Mouse (Mus musculus) midbrain, embryonic 13.5 days (tissue): Measurements from ENCODE around the gene Thsd4. TPM values are rescaled to one million over a fixed set of nuclear protein-coding genes. Genes with fewer than 3 reads are reported as not detected.
A peak's percentile ranks its signal among the peaks of the same experiment; 100 is the strongest.
"Not testable (repeated sequence)": the region's sequence is repeated elsewhere in the genome, so short reads cannot be mapped to it uniquely, and the experiment has no call there.

Source experiments
- ATAC-seq: fragments of 200-750 bp; cut with Nextera tagmentation; 2 replicates; pipeline ENCODE4 v1.8.0; 2017; ENCODE audit warnings: mild to moderate bottlenecking, moderate TSS enrichment, moderate library complexity
- H3K27ac ChIP-seq: fragments of 300-500 bp; sonication (generic); 2 replicates; pipeline ENCODE4 v1.5.1; 2015; ENCODE audit warnings: inconsistent platforms, mild to moderate bottlenecking, moderate library complexity
- H3K27me3 ChIP-seq: fragments of 300-500 bp; sonication (generic); 2 replicates; pipeline ENCODE4 v1.6.1; 2015; ENCODE audit warnings: mild to moderate bottlenecking, inconsistent platforms
- H3K36me3 ChIP-seq: fragments of 300-500 bp; sonication (generic); 2 replicates; pipeline ENCODE4 v1.6.1; 2015; ENCODE audit warnings: mild to moderate bottlenecking, inconsistent platforms
- H3K4me1 ChIP-seq: fragments of 300-500 bp; sonication (generic); replicated peaks from 2 replicates; pipeline ENCODE4 v1.6.1; 2015; ENCODE audit warnings: inconsistent platforms
- H3K4me2 ChIP-seq: fragments of 300-500 bp; sonication (generic); replicated peaks from 2 replicates; pipeline ENCODE4 v1.6.1; 2015; ENCODE audit warnings: moderate library complexity, mild to moderate bottlenecking, inconsistent platforms
- H3K4me3 ChIP-seq: fragments of 300-500 bp; sonication (generic); replicated peaks from 2 replicates; pipeline ENCODE4 v1.5.1; 2015; ENCODE audit warnings: mild to moderate bottlenecking, inconsistent platforms
- H3K9ac ChIP-seq: fragments of 300-500 bp; sonication (generic); replicated peaks from 2 replicates; pipeline ENCODE4 v1.6.1; 2015; ENCODE audit warnings: mild to moderate bottlenecking, inconsistent platforms
- H3K9me3 ChIP-seq: fragments of 300-500 bp; sonication (generic); 2 replicates; pipeline ENCODE4 v1.6.1; 2016; ENCODE audit warnings: mild to moderate bottlenecking, inconsistent platforms
- WGBS: fragments of 180-500 bp; shearing (Covaris S2); methylation state at CpG from one replicate; pipeline ENCODE4 v1.1.7; 2015; 5-methylcytosine and 5-hydroxymethylcytosine counted together
- polyA plus RNA-seq: library from polyadenylated mRNA; unstranded; fragments of >200 nt; fragmentation: Nextera tagmentation; extraction: Ambion mirVana; gene quantifications from 2 replicates; pipeline ENCODE4 v1.2.1, GENCODE M21; 2015

Gene Thsd4
- polyA plus RNA-seq, 1 experiment from 2014 or later = 8.0 TPM

DNA sequence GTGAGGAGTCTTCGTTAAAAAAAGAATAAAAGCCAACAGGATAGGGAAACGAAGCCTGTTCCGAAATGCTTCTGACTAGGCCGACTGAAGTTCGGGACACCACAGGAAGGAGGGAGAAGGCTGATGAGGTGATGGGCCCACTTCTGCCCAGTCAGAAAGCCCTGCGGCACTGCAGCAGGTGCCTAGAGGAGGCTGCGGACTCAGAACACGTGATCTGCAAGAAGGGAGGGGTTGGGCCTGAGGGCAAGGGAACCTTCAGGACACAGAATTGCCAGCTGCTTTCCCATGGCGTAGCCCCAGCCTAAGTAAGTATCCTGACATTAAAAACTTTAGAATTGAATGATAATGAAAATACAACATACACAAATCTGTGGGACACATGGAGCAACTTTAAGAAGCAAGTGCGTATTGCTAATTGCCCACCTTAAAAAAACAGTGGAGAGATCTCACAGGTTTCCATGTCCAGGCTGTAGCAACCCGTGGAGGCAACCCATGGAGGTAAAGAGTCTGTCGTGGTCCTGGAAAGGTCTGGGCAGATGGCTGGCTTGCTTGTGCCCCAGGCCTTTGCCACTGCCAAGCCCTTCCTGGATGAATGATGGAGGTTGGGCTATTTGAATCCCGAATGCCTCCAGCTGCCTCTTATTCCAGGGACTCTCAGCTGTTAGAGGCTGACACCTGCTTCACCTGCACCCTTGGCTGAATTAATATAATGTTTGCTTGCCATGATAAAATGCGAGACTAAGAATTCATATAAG is 560.5 kb downstream of the Thsd4 start:
- no peak for ATAC-seq
- Histone ChIP-seq H3K27me3 (no peaks in the 10 kb centered on the region), H3K27ac (no peak overlapping the region), H3K4me3 (no peak overlapping the region), H3K9ac (no peak overlapping the region), H3K9me3 (no peaks in the 10 kb centered on the region), H3K36me3 (no peaks in the 10 kb centered on the region), H3K4me2 (no peak overlapping the region), H3K4me1 (peaks cover 11% of the 10 kb centered on the region)
- WGBS = 57% methylated on average over 14 of the region's 14 CpGs

DNA sequence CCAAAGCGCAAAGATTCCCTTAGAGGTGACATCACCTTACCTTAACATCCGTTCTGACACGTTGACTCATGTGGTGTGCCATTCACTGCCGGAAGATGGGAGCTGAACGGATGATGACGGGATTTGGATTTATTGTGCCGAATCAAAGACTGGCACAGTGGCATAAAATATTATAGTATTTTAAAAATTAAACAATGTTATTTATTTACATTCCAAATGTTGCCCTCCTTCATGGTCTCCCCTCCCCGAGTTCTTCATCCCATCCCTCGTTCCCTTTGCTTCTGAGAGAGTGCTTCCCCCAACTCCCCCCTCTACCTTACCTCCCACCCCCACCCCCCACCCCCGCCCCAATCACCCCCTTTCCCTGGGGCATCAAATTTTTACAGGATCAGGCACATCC is 561.3 kb downstream of the Thsd4 start, which contains the start of gene Nr2e3:
Gene Nr2e3 (minus strand): TSS at position 101 of the 400 bp plus-strand sequence.
- H3K27me3 ChIP-seq = no peaks in the 10 kb centered on the region
- H3K4me2 ChIP-seq = no peak within 1 kb of the TSS
- no peak within 1 kb of the TSS for H3K4me3 ChIP-seq
- H3K9me3 ChIP-seq = no peaks in the 10 kb centered on the region
- peaks cover 11% of the 10 kb centered on the region for H3K4me1 ChIP-seq
- WGBS = 92% methylated on average over 10 of the region's 10 CpGs
- no peak within 1 kb of the TSS for H3K9ac ChIP-seq
- no peak within 1 kb of the TSS for H3K27ac ChIP-seq
- no peak for ATAC-seq
- H3K36me3 ChIP-seq = no peaks in the 10 kb centered on the region

DNA sequence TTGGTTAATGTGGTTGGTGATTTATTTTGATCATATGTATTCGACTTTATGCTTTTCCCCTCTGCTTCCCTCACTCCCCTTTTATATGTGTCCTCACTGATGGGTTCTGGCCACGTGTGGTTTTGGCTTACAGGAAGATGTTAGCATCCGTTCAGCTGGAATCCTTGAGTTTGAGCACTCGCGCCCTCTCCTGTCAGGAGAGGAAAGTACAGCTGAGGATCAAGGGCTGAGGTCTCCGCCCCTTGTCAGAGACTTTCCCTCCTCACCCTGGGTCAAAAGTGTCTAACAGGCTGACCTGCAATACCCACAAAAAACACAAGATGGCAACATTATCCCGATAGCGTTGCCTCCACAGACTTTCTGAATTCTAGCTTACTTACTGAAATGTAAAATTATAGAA is 562.6 kb downstream of the Thsd4 start:
- Histone ChIP-seq H3K27ac (no peak overlapping the region), H3K4me2 (no peak overlapping the region), H3K9ac (no peak overlapping the region), H3K36me3 (no peaks in the 10 kb centered on the region), H3K4me3 (no peak overlapping the region), H3K4me1 (peaks cover 11% of the 10 kb centered on the region), H3K27me3 (no peaks in the 10 kb centered on the region), H3K9me3 (no peaks in the 10 kb centered on the region)
- 4% methylated on average over 8 of the region's 8 CpGs for WGBS
- ATAC-seq = peak; percentile 65

DNA sequence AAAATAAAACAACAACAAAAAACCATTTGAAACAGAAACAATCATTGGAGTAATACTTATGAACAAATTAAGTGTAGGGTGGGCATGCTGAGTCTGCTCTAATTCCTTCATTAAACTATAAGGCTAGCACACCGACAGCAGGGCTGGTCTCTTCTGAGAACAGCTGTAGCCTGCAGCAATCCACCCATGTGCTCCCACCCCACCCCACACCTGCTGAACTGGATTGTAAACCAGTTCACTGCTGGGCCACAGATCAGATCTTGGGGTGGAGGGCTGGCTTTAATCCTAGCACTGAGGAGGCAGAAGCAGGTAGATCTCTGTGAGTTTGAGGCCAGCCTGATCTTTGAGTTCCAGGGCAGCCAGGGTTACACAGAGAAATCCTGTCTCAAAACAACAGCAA is 563.7 kb downstream of the Thsd4 start:
- not testable (repeated sequence) for ATAC-seq, H3K4me3 ChIP-seq, H3K27me3 ChIP-seq, H3K4me2 ChIP-seq, H3K27ac ChIP-seq, H3K36me3 ChIP-seq, H3K9me3 ChIP-seq, H3K9ac ChIP-seq
- WGBS = 75% methylated on average over 1 of the region's 1 CpGs
- peaks cover 11% of the 10 kb centered on the region for H3K4me1 ChIP-seq

DNA sequence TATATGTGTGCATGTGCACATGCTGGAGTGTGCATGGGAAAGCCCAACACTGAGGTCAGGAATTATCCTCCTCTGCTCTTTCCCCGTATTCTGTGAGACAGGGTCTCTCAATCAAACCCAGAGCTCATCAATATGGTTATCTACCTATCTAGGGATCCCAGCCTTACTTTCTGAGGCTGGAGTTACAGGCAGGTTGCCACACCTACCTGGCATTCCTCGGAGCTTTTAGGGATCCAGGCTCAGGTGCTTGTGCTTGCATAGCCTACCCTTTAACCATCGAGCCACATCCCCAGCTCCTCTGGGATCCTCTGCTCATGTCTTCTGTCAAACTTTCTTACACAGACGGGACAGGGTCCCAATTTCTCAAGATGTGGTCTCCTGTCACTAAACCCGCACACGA is 565.4 kb downstream of the Thsd4 start:
- 44% methylated on average over 6 of the region's 6 CpGs for WGBS

DNA sequence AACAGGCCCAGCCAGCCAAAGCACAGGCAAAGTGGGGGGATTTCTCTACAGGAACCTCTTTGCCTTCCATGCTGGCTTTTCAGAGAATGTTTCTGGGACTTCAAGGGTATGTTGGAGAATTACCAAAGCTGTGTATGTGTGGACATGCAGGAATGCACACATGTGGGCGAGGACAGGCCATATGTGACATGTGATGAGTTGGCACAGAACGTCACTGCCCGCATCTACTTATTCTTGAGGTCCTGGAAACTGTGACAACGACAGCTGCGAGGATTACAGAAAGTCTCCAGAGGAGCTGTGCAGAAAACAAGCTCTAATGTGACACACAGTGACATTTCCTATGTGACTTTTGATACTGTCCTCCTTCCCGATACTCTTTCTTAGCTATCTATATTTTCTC is 566.2 kb downstream of the Thsd4 start:
- H3K36me3 ChIP-seq = no peaks in the 10 kb centered on the region
- no peaks in the 10 kb centered on the region for H3K27me3 ChIP-seq
- H3K4me3 ChIP-seq = no peak overlapping the region
- no peak overlapping the region for H3K4me2 ChIP-seq
- H3K9ac ChIP-seq = no peak overlapping the region
- H3K9me3 ChIP-seq = no peaks in the 10 kb centered on the region
- 73% methylated on average over 6 of the region's 6 CpGs for WGBS
- ATAC-seq = no peak
- H3K4me1 ChIP-seq = peaks cover 5% of the 10 kb centered on the region; the same call in 1 of the 2 replicates
- no peak overlapping the region for H3K27ac ChIP-seq

More for the DNA sequence above, 565.4 kb downstream of the Thsd4 start:
- no peak for ATAC-seq
- Histone ChIP-seq H3K9ac (no peak overlapping the region), H3K36me3 (no peaks in the 10 kb centered on the region), H3K4me3 (no peak overlapping the region), H3K27me3 (no peaks in the 10 kb centered on the region), H3K27ac (no peak overlapping the region), H3K4me1 (peaks cover 12% of the 10 kb centered on the region), H3K4me2 (no peak overlapping the region), H3K9me3 (no peaks in the 10 kb centered on the region)

DNA sequence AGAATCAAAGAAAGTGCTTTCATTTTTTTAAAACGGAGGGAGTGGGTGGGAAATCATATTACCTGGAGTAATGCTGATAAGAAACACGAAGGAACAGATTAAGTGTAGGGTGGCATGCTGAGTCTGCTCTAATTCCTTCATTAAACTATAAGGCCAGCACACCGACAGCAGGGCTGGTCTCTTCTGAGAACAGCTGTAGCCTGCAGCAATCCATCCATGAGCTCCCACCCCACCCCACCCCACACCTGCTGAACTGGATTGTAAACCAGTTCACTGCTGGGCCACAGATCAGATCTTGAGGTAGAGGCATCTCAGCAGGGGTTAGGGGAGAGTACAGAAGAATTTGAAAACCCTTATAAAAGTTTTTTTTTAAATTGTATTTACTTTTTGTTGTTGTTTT is 566.6 kb downstream of the Thsd4 start:
- peaks cover 5% of the 10 kb centered on the region; the same call in 1 of the 2 replicates for H3K4me1 ChIP-seq
- 64% methylated on average over 3 of the region's 3 CpGs for WGBS
- no peak for ATAC-seq

DNA sequence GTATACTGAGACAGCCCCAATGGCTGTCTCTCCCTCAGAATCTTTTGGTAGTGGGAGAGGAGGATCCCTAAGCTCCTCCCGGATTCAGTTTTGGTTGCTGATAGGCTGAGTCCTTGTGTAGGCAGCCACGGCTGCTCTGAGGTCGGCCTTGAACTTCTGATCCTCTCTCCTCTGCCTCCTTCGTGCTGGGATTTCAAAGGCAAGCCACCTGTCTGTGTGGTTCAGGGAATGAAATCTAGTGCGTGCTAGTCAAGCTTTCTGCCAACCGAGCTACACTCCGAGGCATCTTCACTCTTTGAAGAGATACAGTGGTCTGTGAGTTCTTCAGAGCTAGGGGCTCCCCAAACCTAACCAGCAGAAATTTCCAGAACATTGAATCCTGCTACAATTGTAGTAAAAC is 568.3 kb downstream of the Thsd4 start:
- H3K9ac ChIP-seq = no peak overlapping the region
- peaks cover 5% of the 10 kb centered on the region; the same call in 1 of the 2 replicates for H3K4me1 ChIP-seq
- H3K27ac ChIP-seq = no peak overlapping the region
- WGBS = 84% methylated on average over 7 of the region's 7 CpGs
- H3K4me3 ChIP-seq = no peak overlapping the region
- no peak for ATAC-seq
- no peaks in the 10 kb centered on the region for H3K9me3 ChIP-seq
- H3K4me2 ChIP-seq = no peak overlapping the region
- H3K27me3 ChIP-seq = no peaks in the 10 kb centered on the region
- no peaks in the 10 kb centered on the region for H3K36me3 ChIP-seq

More for the DNA sequence above, 566.6 kb downstream of the Thsd4 start:
- no peaks in the 10 kb centered on the region for H3K36me3 ChIP-seq
- no peak overlapping the region for H3K4me3 ChIP-seq
- no peaks in the 10 kb centered on the region for H3K27me3 ChIP-seq
- no peak overlapping the region for H3K27ac ChIP-seq
- H3K9ac ChIP-seq = no peak overlapping the region
- no peak overlapping the region for H3K4me2 ChIP-seq
- no peaks in the 10 kb centered on the region for H3K9me3 ChIP-seq

DNA sequence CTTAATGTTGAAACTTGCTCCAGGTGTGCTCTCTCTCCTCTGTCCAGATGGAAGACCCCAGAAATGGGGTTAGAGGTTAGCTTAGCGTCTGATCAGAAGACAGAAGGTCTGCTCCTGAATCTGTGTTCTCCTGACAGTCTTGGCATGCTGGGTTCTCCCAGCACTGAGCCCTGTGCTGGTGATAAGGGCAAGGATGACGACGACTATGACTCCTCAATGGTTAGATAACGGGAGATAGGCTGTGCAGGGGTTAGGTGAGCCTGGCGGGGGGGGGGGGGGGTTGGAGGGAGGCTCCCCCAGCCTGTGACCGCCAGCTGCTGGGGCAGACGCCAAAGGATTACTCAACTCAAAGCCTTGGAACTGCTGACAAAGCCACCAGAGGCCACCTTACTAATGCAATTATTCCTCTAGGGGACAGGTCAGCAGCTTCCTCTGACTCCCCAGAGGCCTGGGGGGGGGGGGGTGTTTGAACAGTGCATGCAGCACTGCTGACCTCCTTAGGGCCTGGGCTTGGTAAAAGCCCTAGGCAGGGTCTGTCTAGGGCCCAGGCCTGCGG is 569.3 kb downstream of the Thsd4 start:
- Histone ChIP-seq H3K4me2 (no peak overlapping the region), H3K27me3 (no peaks in the 10 kb centered on the region), H3K36me3 (no peaks in the 10 kb centered on the region), H3K4me1 (peaks cover 5% of the 10 kb centered on the region; the same call in 1 of the 2 replicates), H3K9me3 (no peaks in the 10 kb centered on the region), H3K27ac (no peak overlapping the region), H3K9ac (no peak overlapping the region), H3K4me3 (no peak overlapping the region)
- no peak for ATAC-seq
- WGBS = 48% methylated on average over 8 of the region's 8 CpGs

DNA sequence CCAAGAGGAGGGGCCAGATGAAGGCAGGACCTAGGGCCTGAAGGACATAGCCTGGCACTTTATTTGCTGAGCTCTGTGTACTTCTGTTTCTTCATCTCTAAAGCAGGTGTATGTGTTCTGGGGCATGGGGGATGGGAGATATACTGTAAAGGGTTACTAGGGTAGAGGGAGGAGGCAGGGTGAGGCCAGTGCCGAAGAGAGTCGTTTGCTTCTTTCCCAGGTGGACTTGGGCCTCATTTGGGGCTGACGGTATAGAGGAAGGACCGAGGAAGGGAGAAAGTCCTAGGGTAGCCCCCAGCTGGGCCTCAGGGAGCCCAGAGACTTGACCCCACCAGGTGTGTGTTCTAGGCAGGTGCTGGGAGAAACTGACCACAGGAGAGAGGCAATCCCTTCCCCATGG is 569.9 kb downstream of the Thsd4 start:
- no peaks in the 10 kb centered on the region for H3K9me3 ChIP-seq
- peaks cover 5% of the 10 kb centered on the region; the same call in 1 of the 2 replicates for H3K4me1 ChIP-seq
- WGBS = 85% methylated on average over 4 of the region's 4 CpGs
- no peak for ATAC-seq
- no peak overlapping the region for H3K27ac ChIP-seq
- H3K4me2 ChIP-seq = no peak overlapping the region
- no peaks in the 10 kb centered on the region for H3K27me3 ChIP-seq
- H3K9ac ChIP-seq = no peak overlapping the region
- H3K36me3 ChIP-seq = no peaks in the 10 kb centered on the region
- no peak overlapping the region for H3K4me3 ChIP-seq

DNA sequence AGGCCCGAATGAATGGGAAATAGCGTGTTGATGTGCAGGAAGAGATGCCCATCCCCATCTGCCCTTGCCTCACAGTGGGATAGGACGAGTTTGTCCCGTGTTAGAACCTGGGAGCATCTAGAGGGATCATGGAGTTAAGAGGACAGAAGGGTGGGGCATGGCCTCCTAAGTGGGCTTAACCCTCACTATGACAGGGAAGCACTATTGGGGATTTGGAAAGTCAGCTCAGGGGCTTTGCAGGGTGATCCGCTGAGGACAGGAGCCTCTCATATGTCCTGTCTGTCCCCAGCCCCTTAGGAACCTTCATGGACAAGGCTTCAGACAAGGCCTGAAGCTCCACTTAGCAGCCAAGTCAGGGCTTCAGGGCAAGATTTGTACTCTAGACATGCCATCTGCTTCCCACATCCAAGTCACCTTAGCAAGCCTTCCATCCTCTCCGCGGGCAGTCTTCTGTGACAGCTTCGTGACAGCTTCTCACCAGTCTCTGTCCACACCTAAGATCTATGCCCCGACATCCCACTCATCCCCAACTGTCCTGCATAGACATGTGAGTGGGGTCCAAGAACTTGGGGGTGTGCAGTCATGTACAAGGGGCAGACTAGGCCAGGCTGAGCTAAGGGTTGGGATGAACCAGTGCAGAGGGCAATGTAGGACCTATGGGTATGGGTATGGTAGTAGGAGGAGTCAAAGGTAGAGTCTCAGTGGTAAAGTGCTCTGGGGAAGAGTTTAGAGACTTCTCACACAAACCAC is 570.7 kb downstream of the Thsd4 start:
- WGBS = 91% methylated on average over 9 of the region's 9 CpGs
- H3K36me3 ChIP-seq = no peaks in the 10 kb centered on the region

DNA sequence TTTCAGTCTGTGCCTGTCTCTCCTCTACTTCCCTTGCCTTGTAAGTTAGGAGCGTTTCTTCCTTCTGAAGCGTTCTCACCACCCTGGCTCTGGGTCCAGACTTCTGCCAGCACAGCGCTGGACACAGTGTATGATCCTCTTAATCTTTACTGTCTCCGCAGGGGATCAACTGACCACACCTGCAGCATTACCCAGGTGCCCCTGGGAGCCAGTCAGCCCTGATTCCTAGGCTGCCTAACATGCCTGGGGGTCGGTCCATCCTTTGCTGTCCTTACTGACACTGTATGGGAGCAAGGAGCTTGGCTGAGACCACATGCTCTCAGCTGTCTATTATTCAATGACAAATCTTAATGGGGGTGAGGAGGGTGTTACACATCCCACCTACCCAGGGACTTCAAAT is 571.9 kb downstream of the Thsd4 start:
- ATAC-seq = no peak
- no peaks in the 10 kb centered on the region for H3K27me3 ChIP-seq
- no peaks in the 10 kb centered on the region for H3K36me3 ChIP-seq
- H3K9ac ChIP-seq = no peak overlapping the region
- no peak overlapping the region for H3K27ac ChIP-seq
- H3K4me2 ChIP-seq = no peak overlapping the region
- H3K4me1 ChIP-seq = peaks cover 5% of the 10 kb centered on the region; the same call in 1 of the 2 replicates
- H3K4me3 ChIP-seq = no peak overlapping the region
- no peaks in the 10 kb centered on the region for H3K9me3 ChIP-seq
- WGBS = 84% methylated on average over 5 of the region's 5 CpGs

More for the DNA sequence above, 570.7 kb downstream of the Thsd4 start:
- ATAC-seq = no peak
- H3K4me1 ChIP-seq = peaks cover 5% of the 10 kb centered on the region; the same call in 1 of the 2 replicates
- no peak overlapping the region for H3K9ac ChIP-seq
- no peaks in the 10 kb centered on the region for H3K27me3 ChIP-seq
- H3K4me3 ChIP-seq = no peak overlapping the region
- no peak overlapping the region for H3K4me2 ChIP-seq
- no peak overlapping the region for H3K27ac ChIP-seq
- no peaks in the 10 kb centered on the region for H3K9me3 ChIP-seq
